Mouse (Mus musculus) midbrain, embryonic 10.5 days (tissue): ENCODE measurements around the gene Zdhhc6. TPM values are rescaled to one million over a fixed set of nuclear protein-coding genes. Genes with fewer than 3 reads are reported as not detected.

ENCODE experiments used
- DNase-seq: peaks from one replicate; pipeline ENCODE4 v3.0.0-alpha.2; 2017; ENCODE audit warnings: low spot score
- H3K27ac ChIP-seq: fragments of 300-500 bp; sonication (generic); replicated peaks from 2 replicates; pipeline ENCODE4 v1.5.1; 2016; ENCODE audit warnings: mild to moderate bottlenecking
- H3K27me3 ChIP-seq: fragments of 300-500 bp; sonication (generic); 2 replicates; pipeline ENCODE4 v1.6.1; 2016; ENCODE audit warnings: low read depth, mild to moderate bottlenecking; ENCODE audit not compliant: poor library complexity, severe bottlenecking
- H3K36me3 ChIP-seq: fragments of 300-500 bp; sonication (generic); 2 replicates; pipeline ENCODE4 v1.6.1; 2016; ENCODE audit warnings: mild to moderate bottlenecking, moderate library complexity
- H3K4me1 ChIP-seq: fragments of 300-500 bp; sonication (generic); 2 replicates; pipeline ENCODE4 v1.6.1; 2016
- H3K4me3 ChIP-seq: fragments of 300-500 bp; sonication (generic); 2 replicates; pipeline ENCODE4 v1.5.1; 2016; ENCODE audit warnings: mild to moderate bottlenecking, moderate library complexity
- H3K9me3 ChIP-seq: fragments of 300-500 bp; sonication (generic); replicated peaks from 2 replicates; pipeline ENCODE4 v1.6.1; 2016; ENCODE audit warnings: mild to moderate bottlenecking
- WGBS: fragments of 180-500 bp; shearing (Covaris S2); methylation state at CpG from one replicate; pipeline ENCODE4 v1.1.7; 2016; 5-methylcytosine and 5-hydroxymethylcytosine counted together
- polyA plus RNA-seq: library from polyadenylated mRNA; unstranded; fragments of >200 nt; fragmentation: Nextera tagmentation; extraction: Ambion mirVana; gene quantifications from 2 replicates; pipeline ENCODE4 v1.2.1, GENCODE M21; 2016

Zdhhc6 gene
- polyA plus RNA-seq, 1 experiment from 2014 or later: 133 TPM

GRCm38 (mm10) chr19:55227135-55227534 lies 88.7 kb downstream of the Zdhhc6 start:
- Histone ChIP-seq H3K27me3 (no peaks in the 10 kb centered on the region), H3K36me3 (no peaks in the 10 kb centered on the region), H3K27ac (no peak overlapping the region), H3K9me3 (no peaks in the 10 kb centered on the region), H3K4me3 (no peak overlapping the region), H3K4me1 (peaks cover 8% of the 10 kb centered on the region)
- no peak for DNase-seq
- WGBS: 88% methylated on average over 7 of the region's 7 CpGs

GRCm38 (mm10) chr19:55226621-55227020 lies 89.2 kb downstream of the Zdhhc6 start:
- Histone ChIP-seq H3K27me3 (no peaks in the 10 kb centered on the region), H3K4me3 (no peak overlapping the region), H3K36me3 (no peaks in the 10 kb centered on the region), H3K4me1 (peaks cover 5% of the 10 kb centered on the region; the same call in 1 of the 2 replicates), H3K27ac (no peak overlapping the region), H3K9me3 (no peaks in the 10 kb centered on the region)
- no peak for DNase-seq
- WGBS: 72% methylated on average over 5 of the region's 5 CpGs

GRCm38 (mm10) chr19:55222268-55222667 lies 93.6 kb downstream of the Zdhhc6 start:
- 97% methylated on average over 9 of the region's 9 CpGs for WGBS
- H3K4me1 ChIP-seq: peaks cover 8% of the 10 kb centered on the region
- no peaks in the 10 kb centered on the region for H3K9me3 ChIP-seq
- H3K4me3 ChIP-seq: no peak overlapping the region
- H3K27ac ChIP-seq: no peak overlapping the region
- no peaks in the 10 kb centered on the region for H3K36me3 ChIP-seq
- H3K27me3 ChIP-seq: peaks cover 8% of the 10 kb centered on the region; the same call in 1 of the 2 replicates
- no peak for DNase-seq

Other genes starting within 250 kb of the Zdhhc6 start
- gene Gpam, start 188.8 kb downstream of the Zdhhc6 start, polyA plus RNA-seq: 21.9 and 28.5 TPM in 2 replicates
- 0.12 TPM in 1 of 2 replicates, not detected in the other for gene Tectb, start 135.3 kb downstream of the Zdhhc6 start, polyA plus RNA-seq
- not detected in 2 replicates for gene Gucy2g, start 74.8 kb downstream of the Zdhhc6 start, polyA plus RNA-seq
- 18.5 and 18.9 TPM in 2 replicates for gene Acsl5, start 64.1 kb downstream of the Zdhhc6 start, polyA plus RNA-seq
- gene Vti1a, start 263 bp upstream of the Zdhhc6 start, polyA plus RNA-seq: 32.7 and 33.0 TPM in 2 replicates